Mouse (Mus musculus): ENCODE results near the gene Ptch2. TPM values are rescaled to one million over a fixed set of nuclear protein-coding genes. Genes with fewer than 3 reads are reported as not detected.
A peak's percentile ranks its signal among the peaks of the same experiment; 100 is the strongest.

Ptch2 gene
- polyA plus RNA-seq, 1 experiment from 2014 or later: 7.1 TPM

- peaks cover 70% of the 10 kb centered on the region for H3K36me3 ChIP-seq
- H3K27me3 ChIP-seq (replicated peaks): no peaks in the 10 kb centered on the region
- H3K4me3 ChIP-seq (replicated peaks): no peak overlapping the region
- H3K4me1 ChIP-seq: no peaks in the 10 kb centered on the region
- 95% methylated on average over 5 of the region's 5 CpGs for WGBS
- no peak overlapping the region for H3K27ac ChIP-seq (replicated peaks)
- H3K9me3 ChIP-seq (replicated peaks): no peaks in the 10 kb centered on the region
- H3K9ac ChIP-seq (replicated peaks): no peak overlapping the region
- no peak for ATAC-seq (ENCODE audit: low FRiP score)
- H3K4me2 ChIP-seq: no peak overlapping the region
Measured at GRCm38 (mm10) chr4:117071183-117071582, 24.7 kb upstream of the Ptch2 start.

- H3K27ac ChIP-seq (replicated peaks): no peak overlapping the region
- H3K9ac ChIP-seq (replicated peaks): no peak overlapping the region
- H3K4me3 ChIP-seq (replicated peaks): no peak overlapping the region
- H3K4me1 ChIP-seq: no peaks in the 10 kb centered on the region
- H3K36me3 ChIP-seq: peaks cover 24% of the 10 kb centered on the region
- WGBS: 61% methylated on average over 7 of the region's 7 CpGs
- H3K9me3 ChIP-seq (replicated peaks): no peaks in the 10 kb centered on the region
- ATAC-seq (ENCODE audit: low FRiP score): no peak
- no peak overlapping the region for H3K4me2 ChIP-seq
- H3K27me3 ChIP-seq (replicated peaks): no peaks in the 10 kb centered on the region
Measured at GRCm38 (mm10) chr4:117087948-117088640, 7.8 kb upstream of the Ptch2 start.

- WGBS: 77% methylated on average over 7 of the region's 7 CpGs
- no peaks in the 10 kb centered on the region for H3K27me3 ChIP-seq (replicated peaks)
- no peaks in the 10 kb centered on the region for H3K9me3 ChIP-seq (replicated peaks)
- no peak overlapping the region for H3K4me2 ChIP-seq
- H3K27ac ChIP-seq (replicated peaks): no peak overlapping the region
- H3K36me3 ChIP-seq: peaks cover 15% of the 10 kb centered on the region
- peaks cover 3% of the 10 kb centered on the region for H3K4me1 ChIP-seq
- no peak overlapping the region for H3K4me3 ChIP-seq (replicated peaks)
- no peak overlapping the region for H3K9ac ChIP-seq (replicated peaks)
- ATAC-seq (ENCODE audit: low FRiP score): no peak
Measured at GRCm38 (mm10) chr4:117090586-117090985, 5.3 kb upstream of the Ptch2 start.

- WGBS: 83% methylated on average over 3 of the region's 3 CpGs
- H3K27me3 ChIP-seq (replicated peaks): no peaks in the 10 kb centered on the region
- H3K27ac ChIP-seq (replicated peaks): no peak overlapping the region
- no peak overlapping the region for H3K9ac ChIP-seq (replicated peaks)
- no peaks in the 10 kb centered on the region for H3K9me3 ChIP-seq (replicated peaks)
- no peak for ATAC-seq (ENCODE audit: low FRiP score)
- no peak overlapping the region for H3K4me2 ChIP-seq
- no peaks in the 10 kb centered on the region for H3K36me3 ChIP-seq
- no peak overlapping the region for H3K4me3 ChIP-seq (replicated peaks)
- H3K4me1 ChIP-seq: peaks cover 30% of the 10 kb centered on the region
Measured at GRCm38 (mm10) chr4:117094626-117095361, 1.1 kb upstream of the Ptch2 start.

GRCm38 (mm10) chr4:117096666-117097065, 791 bp downstream of the Ptch2 start:
- peak overlapping the region; percentile 76 for H3K4me3 ChIP-seq (replicated peaks)
- peak overlapping the region; percentile 68 for H3K9ac ChIP-seq (replicated peaks)
- ATAC-seq (ENCODE audit: low FRiP score): no peak
- H3K9me3 ChIP-seq (replicated peaks): no peaks in the 10 kb centered on the region
- 8% methylated on average over 5 of the region's 5 CpGs for WGBS
- no peaks in the 10 kb centered on the region for H3K27me3 ChIP-seq (replicated peaks)
- H3K27ac ChIP-seq (replicated peaks): peak overlapping the region; percentile 79
- peak overlapping the region; percentile 94 for H3K4me2 ChIP-seq
- peaks cover 3% of the 10 kb centered on the region; the same call in 1 of the 2 replicates for H3K36me3 ChIP-seq
- H3K4me1 ChIP-seq: peaks cover 30% of the 10 kb centered on the region

GRCm38 (mm10) chr4:117097969-117098763, 2.3 kb downstream of the Ptch2 start:
- H3K4me3 ChIP-seq (replicated peaks): peak overlapping the region; percentile 76
- H3K27me3 ChIP-seq (replicated peaks): no peaks in the 10 kb centered on the region
- peaks cover 30% of the 10 kb centered on the region for H3K4me1 ChIP-seq
- H3K27ac ChIP-seq (replicated peaks): no peak overlapping the region
- no peaks in the 10 kb centered on the region for H3K9me3 ChIP-seq (replicated peaks)
- 57% methylated on average over 8 of the region's 8 CpGs for WGBS
- peaks cover 10% of the 10 kb centered on the region; the same call in 1 of the 2 replicates for H3K36me3 ChIP-seq
- H3K4me2 ChIP-seq: peak overlapping the region; percentile 94
- 0 out of 2 replicates have a peak overlapping the region, but pooled peaks have one; percentile 6 for H3K9ac ChIP-seq (replicated peaks)
- ATAC-seq (ENCODE audit: low FRiP score): no peak

- Histone ChIP-seq H3K4me2 (peak overlapping the region; percentile 94), H3K4me1 (peaks cover 30% of the 10 kb centered on the region), H3K27ac (replicated peaks) (no peak overlapping the region), H3K4me3 (replicated peaks) (no peak overlapping the region), H3K9ac (replicated peaks) (no peak overlapping the region), H3K36me3 (peaks cover 10% of the 10 kb centered on the region; the same call in 1 of the 2 replicates), H3K9me3 (replicated peaks) (no peaks in the 10 kb centered on the region), H3K27me3 (replicated peaks) (no peaks in the 10 kb centered on the region)
- WGBS: 75% methylated on average over 2 of the region's 2 CpGs
- ATAC-seq (ENCODE audit: low FRiP score): no peak
Measured at GRCm38 (mm10) chr4:117098764-117099036, 2.8 kb downstream of the Ptch2 start.

GRCm38 (mm10) chr4:117100036-117100435, 4.2 kb downstream of the Ptch2 start:
- Histone ChIP-seq H3K27me3 (replicated peaks) (no peaks in the 10 kb centered on the region), H3K4me1 (peaks cover 34% of the 10 kb centered on the region), H3K9me3 (replicated peaks) (no peaks in the 10 kb centered on the region), H3K4me2 (no peak overlapping the region), H3K27ac (replicated peaks) (no peak overlapping the region), H3K4me3 (replicated peaks) (no peak overlapping the region), H3K9ac (replicated peaks) (no peak overlapping the region), H3K36me3 (peaks cover 10% of the 10 kb centered on the region; the same call in 1 of the 2 replicates)
- 67% methylated on average over 4 of the region's 4 CpGs for WGBS
- no peak for ATAC-seq (ENCODE audit: low FRiP score)

GRCm38 (mm10) chr4:117101218-117101617, 5.3 kb downstream of the Ptch2 start:
- peaks cover 32% of the 10 kb centered on the region for H3K4me1 ChIP-seq
- no peak overlapping the region for H3K4me2 ChIP-seq
- no peak overlapping the region for H3K4me3 ChIP-seq (replicated peaks)
- WGBS: 51% methylated on average over 7 of the region's 7 CpGs
- H3K27me3 ChIP-seq (replicated peaks): no peaks in the 10 kb centered on the region
- no peak overlapping the region for H3K27ac ChIP-seq (replicated peaks)
- no peaks in the 10 kb centered on the region for H3K9me3 ChIP-seq (replicated peaks)
- ATAC-seq (ENCODE audit: low FRiP score): no peak
- H3K9ac ChIP-seq (replicated peaks): no peak overlapping the region
- H3K36me3 ChIP-seq: peaks cover 16% of the 10 kb centered on the region; the same call in 1 of the 2 replicates

GRCm38 (mm10) chr4:117104672-117105071, 8.8 kb downstream of the Ptch2 start:
- peaks cover 38% of the 10 kb centered on the region for H3K36me3 ChIP-seq
- ATAC-seq (ENCODE audit: low FRiP score): no peak
- peaks cover 11% of the 10 kb centered on the region for H3K4me1 ChIP-seq
- 80% methylated on average over 10 of the region's 10 CpGs for WGBS
- no peaks in the 10 kb centered on the region for H3K9me3 ChIP-seq (replicated peaks)
- no peaks in the 10 kb centered on the region for H3K27me3 ChIP-seq (replicated peaks)
- H3K4me2 ChIP-seq: no peak overlapping the region
- H3K4me3 ChIP-seq (replicated peaks): no peak overlapping the region
- no peak overlapping the region for H3K9ac ChIP-seq (replicated peaks)
- no peak overlapping the region for H3K27ac ChIP-seq (replicated peaks)

- Histone ChIP-seq H3K27me3 (replicated peaks) (no peaks in the 10 kb centered on the region), H3K4me1 (peaks cover 11% of the 10 kb centered on the region), H3K4me2 (no peak overlapping the region), H3K27ac (replicated peaks) (no peak overlapping the region), H3K9me3 (replicated peaks) (no peaks in the 10 kb centered on the region), H3K9ac (replicated peaks) (no peak overlapping the region), H3K36me3 (peaks cover 42% of the 10 kb centered on the region), H3K4me3 (replicated peaks) (no peak overlapping the region)
- 52% methylated on average over 10 of the region's 10 CpGs for WGBS
- ATAC-seq (ENCODE audit: low FRiP score): no peak
Measured at GRCm38 (mm10) chr4:117105127-117105526, 9.3 kb downstream of the Ptch2 start.

Data from neural tube, embryonic 15.5 days (tissue).